Mouse (Mus musculus) liver, postnatal 0 days (tissue): ENCODE results near the gene Olfr316. TPM values are rescaled to one million over a fixed set of nuclear protein-coding genes. Genes with fewer than 3 reads are reported as not detected.

Source experiments
- ATAC-seq: fragments of 200-750 bp; cut with Nextera tagmentation; 2 replicates; pipeline ENCODE4 v1.8.0; 2017; ENCODE audit warnings: mild to moderate bottlenecking, moderate library complexity
- DNase-seq: peaks from one replicate; pipeline ENCODE4 v3.0.0-alpha.2; 2016
- H3K27ac ChIP-seq: fragments of 300-500 bp; sonication (generic); 2 replicates; pipeline ENCODE4 v1.5.1; 2014; ENCODE audit warnings: antibody characterized with exemption, moderate library complexity, mild to moderate bottlenecking, low read depth
- H3K27me3 ChIP-seq: fragments of 300-500 bp; sonication (generic); 2 replicates; pipeline ENCODE4 v1.6.1; 2014; ENCODE audit warnings: low read length, control low read depth, mixed read lengths; ENCODE audit not compliant: insufficient read depth
- H3K36me3 ChIP-seq: fragments of 300-500 bp; sonication (generic); replicated peaks from 2 replicates; pipeline ENCODE4 v1.6.1; 2014; ENCODE audit warnings: mild to moderate bottlenecking, control low read depth, low read length, moderate library complexity, mixed read lengths; ENCODE audit not compliant: insufficient read depth
- H3K4me1 ChIP-seq: fragments of 300-500 bp; sonication (generic); 2 replicates; pipeline ENCODE4 v1.6.1; 2014; ENCODE audit warnings: antibody characterized with exemption, mild to moderate bottlenecking, control low read depth; ENCODE audit not compliant: insufficient read depth
- H3K4me2 ChIP-seq: fragments of 300-500 bp; sonication (generic); 2 replicates; pipeline ENCODE4 v1.6.1; 2014; ENCODE audit warnings: low read depth, mild to moderate bottlenecking, low read length, moderate library complexity, mixed read lengths
- H3K4me3 ChIP-seq: fragments of 300-500 bp; sonication (generic); 2 replicates; pipeline ENCODE4 v1.5.1; 2014; ENCODE audit warnings: low read depth, low read length
- H3K9ac ChIP-seq: fragments of 300-500 bp; sonication (generic); replicated peaks from 2 replicates; pipeline ENCODE4 v1.6.1; 2014; ENCODE audit warnings: mild to moderate bottlenecking, moderate library complexity
- H3K9me3 ChIP-seq: fragments of 300-500 bp; sonication (generic); 2 replicates; pipeline ENCODE4 v1.6.1; 2016; ENCODE audit warnings: mild to moderate bottlenecking, control low read depth, low read length, mixed read lengths
- CTCF ChIP-seq: sonication (generic); IDR thresholded peaks from 2 replicates; pipeline ENCODE4 v1.5.1; 2016; ENCODE audit warnings: antibody characterized with exemption, low read depth
- EP300 ChIP-seq: IDR thresholded peaks from 2 replicates; pipeline ENCODE4 v1.6.1; 2016; ENCODE audit warnings: antibody characterized with exemption, low read depth, mild to moderate bottlenecking
- WGBS: fragments of 180-500 bp; shearing (Covaris S2); extraction: QIAGEN DNeasy Blood & Tissue Kit; methylation state at CpG from one replicate; pipeline ENCODE4 v1.1.7; 2014; ENCODE audit not compliant: insufficient replicate concordance; 5-methylcytosine and 5-hydroxymethylcytosine counted together
- polyA plus RNA-seq: library from polyadenylated mRNA; unstranded; fragments of >200 nt; fragmentation: Nextera tagmentation; extraction: Ambion mirVana; gene quantifications from 2 replicates; pipeline ENCODE4 v1.2.1, GENCODE M21; 2015

The Olfr316 gene
- polyA plus RNA-seq, 1 experiment from 2014 or later: not detected

DNA sequence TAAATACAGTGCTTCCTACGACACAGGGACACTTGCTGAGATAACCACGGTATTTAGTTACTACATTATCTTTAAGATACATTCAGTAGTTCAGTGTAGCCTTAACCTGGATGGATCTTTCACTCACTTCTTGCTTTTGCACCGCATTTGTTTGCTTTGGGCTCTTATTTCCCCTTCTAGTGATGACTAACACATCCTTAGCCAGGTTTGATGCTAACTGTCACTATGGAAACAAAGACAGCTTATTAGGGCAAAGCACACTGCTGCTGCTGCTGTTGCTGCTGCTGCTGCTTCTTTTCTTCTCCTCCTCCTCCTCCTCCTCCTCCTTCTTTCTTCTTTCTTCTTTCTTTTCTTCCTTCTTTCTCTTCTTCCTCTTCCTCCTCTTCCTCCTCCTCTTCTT lies 37.0 kb downstream of the Olfr316 start:
- no peak overlapping the region for H3K4me3 ChIP-seq
- no peaks in the 10 kb centered on the region for H3K9me3 ChIP-seq
- no peak overlapping the region for H3K27ac ChIP-seq
- H3K4me1 ChIP-seq: no peaks in the 10 kb centered on the region
- no peak for TF ChIP-seq EP300
- TF ChIP-seq CTCF: no peak
- DNase-seq (no peak), ATAC-seq (no peak)
- H3K36me3 ChIP-seq: no peaks in the 10 kb centered on the region
- 38% methylated on average over 3 of the region's 3 CpGs for WGBS
- H3K27me3 ChIP-seq: no peaks in the 10 kb centered on the region
- no peak overlapping the region for H3K9ac ChIP-seq
- H3K4me2 ChIP-seq: no peak overlapping the region

DNA sequence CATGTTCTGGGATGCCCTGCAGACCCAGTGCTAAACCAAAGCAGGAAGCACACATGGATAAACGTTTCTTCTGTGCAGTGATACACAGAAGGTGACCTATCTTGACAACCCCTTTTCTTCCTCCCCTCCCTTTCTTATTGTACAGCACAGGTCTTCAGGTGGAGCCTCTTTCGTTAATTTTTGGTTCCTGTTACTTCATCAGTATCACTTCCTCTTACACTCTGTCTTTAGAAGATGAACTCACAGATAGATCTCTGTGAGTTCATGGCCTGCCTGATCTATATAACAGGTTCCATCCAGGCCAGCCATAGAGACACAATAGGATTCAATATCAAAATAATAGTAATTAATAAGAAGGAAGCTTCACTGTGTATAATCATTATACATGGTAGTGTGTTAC lies 37.5 kb downstream of the Olfr316 start:
- TF ChIP-seq CTCF (no peak), EP300 (no peak)
- ATAC-seq: no peak
- DNase-seq: no peak
- Histone ChIP-seq H3K4me2 (no peak overlapping the region), H3K9me3 (no peaks in the 10 kb centered on the region), H3K27me3 (no peaks in the 10 kb centered on the region), H3K9ac (no peak overlapping the region), H3K4me1 (no peaks in the 10 kb centered on the region), H3K4me3 (no peak overlapping the region), H3K36me3 (no peaks in the 10 kb centered on the region), H3K27ac (no peak overlapping the region)
- WGBS: 21% methylated on average over 2 of the region's 2 CpGs

DNA sequence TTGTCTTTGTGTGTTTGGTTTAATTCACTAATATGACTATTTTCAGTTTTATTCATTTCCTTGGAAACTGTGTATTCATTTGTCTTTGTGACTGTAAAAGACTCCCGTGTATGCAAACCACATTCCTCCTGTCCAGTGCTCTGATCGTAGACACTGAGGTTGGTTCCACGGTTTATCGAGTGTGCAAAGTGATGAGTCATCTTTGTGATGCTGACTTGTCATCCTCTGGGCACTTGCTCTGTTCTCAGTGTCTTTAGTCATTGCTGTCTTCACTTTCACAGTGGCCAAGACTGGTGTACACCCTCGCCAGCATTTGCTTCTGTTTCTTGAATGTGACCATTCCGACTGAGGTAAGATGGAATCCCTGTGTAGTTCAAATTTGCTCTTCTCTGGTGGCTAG lies 38.1 kb downstream of the Olfr316 start:
- Histone ChIP-seq H3K4me1 (no peaks in the 10 kb centered on the region), H3K27me3 (no peaks in the 10 kb centered on the region), H3K4me2 (no peak overlapping the region), H3K36me3 (no peaks in the 10 kb centered on the region), H3K27ac (no peak overlapping the region), H3K9ac (no peak overlapping the region), H3K9me3 (no peaks in the 10 kb centered on the region), H3K4me3 (no peak overlapping the region)
- TF ChIP-seq CTCF: no peak
- no peak for TF ChIP-seq EP300
- ATAC-seq: no peak
- WGBS: 62% methylated on average over 6 of the region's 6 CpGs
- DNase-seq: no peak

DNA sequence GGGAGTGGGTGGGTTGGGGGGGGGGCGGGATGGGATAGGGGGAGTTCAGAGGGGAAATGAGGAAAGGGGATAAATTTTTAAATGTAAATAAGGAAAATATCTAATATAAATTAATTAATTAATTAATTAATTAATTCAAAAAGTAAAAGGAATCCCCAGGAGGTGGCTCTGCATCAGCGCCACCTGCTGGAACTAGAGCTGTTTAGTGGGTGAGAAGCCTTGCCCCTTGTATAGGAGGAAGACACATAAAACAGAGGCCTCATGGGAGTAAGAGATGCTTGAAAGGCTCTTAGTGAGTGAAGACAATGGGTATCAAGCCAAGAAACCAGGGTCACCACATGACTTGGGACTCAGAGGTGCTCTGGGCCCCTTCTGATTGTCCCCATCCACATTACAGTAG lies 43.3 kb downstream of the Olfr316 start:
- no peak overlapping the region for H3K4me3 ChIP-seq
- TF ChIP-seq CTCF: 0 out of 2 replicates have a peak, but pooled peaks have one; percentile 4
- no peak for TF ChIP-seq EP300

DNA sequence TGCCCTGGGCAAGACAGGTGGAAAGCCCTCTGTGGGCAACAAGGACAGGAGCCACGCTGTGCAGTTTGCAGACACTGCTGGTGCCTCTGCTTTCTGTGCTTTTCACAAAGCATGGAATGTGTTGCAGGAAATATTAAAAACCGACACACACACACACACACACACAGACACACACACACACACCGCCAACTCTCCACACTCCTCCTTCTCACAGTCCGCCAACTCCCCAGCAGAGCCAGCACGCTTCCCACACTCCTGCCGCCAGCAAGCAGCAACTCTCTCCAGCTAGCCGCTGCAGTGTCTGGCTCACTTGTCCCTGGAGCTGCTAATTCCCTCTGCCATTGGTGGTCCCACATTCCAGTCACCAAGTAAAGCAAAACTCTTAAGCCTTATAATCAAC lies 44.3 kb downstream of the Olfr316 start:
- H3K4me1 ChIP-seq: peaks cover 2% of the 10 kb centered on the region; the same call in 1 of the 2 replicates
- no peak for TF ChIP-seq CTCF
- no peak for TF ChIP-seq EP300
- no peak overlapping the region for H3K27ac ChIP-seq
- H3K4me3 ChIP-seq: no peak overlapping the region
- H3K9me3 ChIP-seq: no peaks in the 10 kb centered on the region
- DNase-seq: no peak
- WGBS: 69% methylated on average over 7 of the region's 7 CpGs
- H3K4me2 ChIP-seq: no peak overlapping the region
- H3K36me3 ChIP-seq: no peaks in the 10 kb centered on the region
- no peaks in the 10 kb centered on the region for H3K27me3 ChIP-seq
- ATAC-seq: no peak
- H3K9ac ChIP-seq: no peak overlapping the region

More for the DNA sequence above, 43.3 kb downstream of the Olfr316 start:
- Histone ChIP-seq H3K4me1 (no peaks in the 10 kb centered on the region), H3K4me2 (no peak overlapping the region), H3K9ac (no peak overlapping the region), H3K9me3 (no peaks in the 10 kb centered on the region), H3K27me3 (no peaks in the 10 kb centered on the region), H3K27ac (no peak overlapping the region), H3K36me3 (no peaks in the 10 kb centered on the region)
- no peak for DNase-seq
- no peak for ATAC-seq
- WGBS: 87% methylated on average over 2 of the region's 2 CpGs

DNA sequence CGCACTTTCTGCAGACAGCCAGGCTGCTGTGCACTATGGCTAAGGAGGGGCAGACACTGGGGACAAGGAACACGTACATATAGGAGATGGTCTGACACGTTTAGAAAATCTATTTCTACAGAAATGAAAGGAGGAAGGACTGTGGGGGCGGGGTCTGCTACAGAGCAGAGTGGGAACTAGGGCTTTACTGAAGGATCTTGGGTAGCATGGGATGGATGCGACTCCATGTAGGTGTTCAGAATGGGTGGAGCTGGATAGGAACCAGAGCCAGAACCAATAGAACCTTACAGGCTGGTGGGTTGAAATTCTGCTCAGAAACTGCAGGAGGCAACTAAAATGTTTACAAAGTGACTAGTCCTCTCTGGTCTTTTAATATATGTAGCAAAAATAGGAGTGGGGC lies 47.2 kb downstream of the Olfr316 start:
- WGBS: 56% methylated on average over 5 of the region's 5 CpGs
- Histone ChIP-seq H3K9me3 (no peaks in the 10 kb centered on the region), H3K36me3 (no peaks in the 10 kb centered on the region), H3K27me3 (no peaks in the 10 kb centered on the region), H3K4me3 (no peak overlapping the region), H3K9ac (no peak overlapping the region), H3K4me1 (peaks cover 3% of the 10 kb centered on the region; the same call in 1 of the 2 replicates), H3K4me2 (no peak overlapping the region), H3K27ac (no peak overlapping the region)
- DNase-seq (no peak), ATAC-seq (no peak)
- TF ChIP-seq CTCF (no peak), EP300 (no peak)
